Mouse (Mus musculus) CH12.LX (cell line): ENCODE results near the gene Plekhg3. TPM values are rescaled to one million over a fixed set of nuclear protein-coding genes. Genes with fewer than 3 reads are reported as not detected.

ENCODE experiments used
- DNase-seq: peaks from one replicate; pipeline ENCODE4 v3.0.0-alpha.2; 2013; ENCODE audit errors: extremely low read depth
- H3K27ac ChIP-seq: 2 replicates; pipeline ENCODE4 v1.5.1; 2012; ENCODE audit warnings: low read depth, mild to moderate bottlenecking, control low read depth, moderate library complexity; ENCODE audit not compliant: insufficient read depth
- H3K27me3 ChIP-seq: replicated peaks from 2 replicates; pipeline ENCODE3; 2012; ENCODE audit warnings: inconsistent platforms
- H3K36me3 ChIP-seq, 2 experiments: replicated peaks in 1 of 2; 2 replicates each; pipeline versions ENCODE3 to v1.6.1; 2012; ENCODE audit warnings: inconsistent platforms in 1 of 2, low read length in 1 of 2, mild to moderate bottlenecking in 1 of 2, mixed read lengths in 1 of 2, moderate library complexity in 1 of 2; ENCODE audit not compliant: control insufficient read depth in 1 of 2, insufficient read depth in 1 of 2
- H3K4me1 ChIP-seq, 2 experiments: 2 replicates each; pipeline ENCODE4 v1.6.1; 2012; ENCODE audit warnings: inconsistent platforms in 1 of 2, moderate library complexity in 1 of 2; ENCODE audit not compliant: insufficient read depth in 2 of 2, control insufficient read depth in 1 of 2
- H3K4me2 ChIP-seq: 2 replicates; pipeline ENCODE4 v1.6.1; 2012; ENCODE audit warnings: low read depth, mild to moderate bottlenecking, control low read depth; ENCODE audit not compliant: poor library complexity, insufficient read depth, severe bottlenecking
- H3K4me3 ChIP-seq, 3 experiments: fragments of 150-350 bp in 1 of 3; sonication (generic) in 1 of 3; replicated peaks in 1 of 3; 2 replicates each; pipeline versions ENCODE3 to v1.5.1; 2011 to 2012; ENCODE audit warnings: low read depth in 2 of 3, low read length in 2 of 3, mild to moderate bottlenecking in 2 of 3, moderate library complexity in 2 of 3, control low read depth in 1 of 3, improper control_type of control experiment in 1 of 3, inconsistent platforms in 1 of 3, mixed read lengths in 1 of 3; ENCODE audit not compliant: poor library complexity in 1 of 3
- H3K79me2 ChIP-seq: replicated peaks from 2 replicates; pipeline ENCODE4 v1.6.1; 2012; ENCODE audit warnings: mild to moderate bottlenecking, moderate library complexity; ENCODE audit not compliant: control insufficient read depth, poor library complexity, insufficient read depth, severe bottlenecking; ENCODE audit errors: extremely low read depth
- H3K9ac ChIP-seq: 2 replicates; pipeline ENCODE4 v1.6.1; 2012; ENCODE audit warnings: low read depth, mild to moderate bottlenecking, control low read depth, moderate library complexity; ENCODE audit not compliant: insufficient read depth
- H3K9me3 ChIP-seq: replicated peaks from 2 replicates; pipeline ENCODE3; 2012; ENCODE audit warnings: low read length, inconsistent platforms, mixed read lengths
- BHLHE40 ChIP-seq: IDR thresholded peaks from 2 replicates; pipeline ENCODE4 v1.6.1; 2011; ENCODE audit warnings: mild to moderate bottlenecking, low read depth, low read length, improper control_type of control experiment
- CHD1 ChIP-seq: IDR thresholded peaks from 2 replicates; pipeline ENCODE4 v1.6.1; 2012; ENCODE audit warnings: low read depth, low read length, improper control_type of control experiment, inconsistent platforms
- CTCF ChIP-seq, 2 experiments: IDR thresholded peaks in 1 of 2; conservative IDR thresholded peaks in 1 of 2; 2 replicates each; pipeline ENCODE4 v1.5.1; 2011 to 2012; ENCODE audit warnings: low read depth in 2 of 2, low read length in 2 of 2, improper control_type of control experiment in 1 of 2, inconsistent platforms in 1 of 2, mild to moderate bottlenecking in 1 of 2, moderate library complexity in 1 of 2
- E2F4 ChIP-seq: IDR thresholded peaks from 2 replicates; pipeline ENCODE4 v1.6.1; 2011; ENCODE audit warnings: low read depth, low read length, improper control_type of control experiment; ENCODE audit not compliant: insufficient replicate concordance
- ELF1 ChIP-seq: IDR thresholded peaks from 2 replicates; pipeline ENCODE4 v1.6.1; 2014; ENCODE audit warnings: low read depth, mild to moderate bottlenecking, inconsistent platforms, low read length, improper control_type of control experiment
- EP300 ChIP-seq: IDR thresholded peaks from 2 replicates; pipeline ENCODE4 v1.6.1; 2011; ENCODE audit warnings: low read length, improper control_type of control experiment
- GABPA ChIP-seq: IDR thresholded peaks from 2 replicates; pipeline ENCODE4 v1.6.1; 2012; ENCODE audit warnings: low read depth, low read length, improper control_type of control experiment, inconsistent platforms; ENCODE audit not compliant: insufficient replicate concordance
- HCFC1 ChIP-seq: IDR thresholded peaks from 2 replicates; pipeline ENCODE4 v1.6.1; 2012; ENCODE audit warnings: low read depth, mild to moderate bottlenecking, inconsistent platforms, low read length, improper control_type of control experiment
- IRF4 ChIP-seq: IDR thresholded peaks from 2 replicates; pipeline ENCODE4 v1.6.1; 2014; ENCODE audit warnings: low read depth, mild to moderate bottlenecking, inconsistent platforms, low read length, improper control_type of control experiment
- JUN ChIP-seq: IDR thresholded peaks from 2 replicates; pipeline ENCODE4 v1.6.1; 2011; ENCODE audit warnings: low read depth, mild to moderate bottlenecking, low read length, improper control_type of control experiment, moderate library complexity; ENCODE audit not compliant: insufficient read depth
- MAFK ChIP-seq: IDR thresholded peaks from 2 replicates; pipeline ENCODE4 v1.6.1; 2011; ENCODE audit warnings: low read length, improper control_type of control experiment; ENCODE audit not compliant: insufficient replicate concordance
- MAZ ChIP-seq: IDR thresholded peaks from 2 replicates; pipeline ENCODE4 v1.6.1; 2012; ENCODE audit warnings: low read depth, mild to moderate bottlenecking, inconsistent platforms, low read length, improper control_type of control experiment, moderate library complexity
- MEF2A ChIP-seq: IDR thresholded peaks from 2 replicates; pipeline ENCODE4 v1.6.1; 2014; ENCODE audit warnings: low read depth, mild to moderate bottlenecking, inconsistent platforms, low read length, improper control_type of control experiment, borderline replicate concordance
- NELFE ChIP-seq: IDR thresholded peaks from 2 replicates; pipeline ENCODE4 v1.6.1; 2011; ENCODE audit warnings: low read depth, low read length, improper control_type of control experiment
- POLR2AphosphoS2 ChIP-seq: IDR thresholded peaks from 2 replicates; pipeline ENCODE4 v1.6.1; 2011; ENCODE audit warnings: low read depth, low read length, improper control_type of control experiment
- SMC3 ChIP-seq: IDR thresholded peaks from 2 replicates; pipeline ENCODE4 v1.6.1; 2011; ENCODE audit warnings: low read depth, low read length, improper control_type of control experiment
- TCF12 ChIP-seq: IDR thresholded peaks from 2 replicates; pipeline ENCODE4 v1.6.1; 2014; ENCODE audit warnings: low read depth, mild to moderate bottlenecking, inconsistent platforms, low read length, improper control_type of control experiment
- USF1 ChIP-seq: IDR thresholded peaks from 2 replicates; pipeline ENCODE4 v1.6.1; 2014; ENCODE audit warnings: low read depth, mild to moderate bottlenecking, inconsistent platforms, low read length, improper control_type of control experiment
- ZC3H11A ChIP-seq: IDR thresholded peaks from 2 replicates; pipeline ENCODE4 v1.6.1; 2012; ENCODE audit warnings: low read depth, mild to moderate bottlenecking, inconsistent platforms, low read length, improper control_type of control experiment
- ZKSCAN1 ChIP-seq: IDR thresholded peaks from 2 replicates; pipeline ENCODE4 v1.6.1; 2012; ENCODE audit warnings: low read depth, inconsistent platforms, low read length, improper control_type of control experiment, borderline replicate concordance
- dilution Hi-C: fragments of 300-500 bp; cut with MboI; formaldehyde crosslinking; loops from 2 replicates; pipeline ENCODE4 v1.14.3; 2020; ENCODE audit warnings: low sequenced_read_pairs; ENCODE audit not compliant: extremely low pct_unique_long_range_greater_than_20kb, extremely low pct_ligation_motif_present
- in situ Hi-C: fragments of 300-500 bp; cut with MboI; formaldehyde crosslinking; loops from 3 replicates; pipeline ENCODE4 v1.14.3; 2019; ENCODE audit warnings: low sequenced_read_pairs, low pct_ligation_motif_present, low pct_unique_long_range_greater_than_20kb, mixed read lengths
- polyA plus RNA-seq: library from polyadenylated mRNA; unstranded; fragments of >175 nt; gene quantifications from 2 replicates; pipeline ENCODE4 v1.2.1, GENCODE M21; 2012; ENCODE audit warnings: low read depth; ENCODE audit not compliant: insufficient read length
- total RNA-seq, 2 experiments: library from RNA; depleted of rRNA; stranded (reverse); fragments of 300-350 nt in 1 of 2; fragments of >200 nt in 1 of 2; gene quantifications; 2 replicates each; pipeline ENCODE4 v1.2.3; 2012 to 2014

Plekhg3 gene
- total and polyA plus RNA-seq, 3 experiments, result 0.04 to 6.1 (median 0.27) TPM

DNA sequence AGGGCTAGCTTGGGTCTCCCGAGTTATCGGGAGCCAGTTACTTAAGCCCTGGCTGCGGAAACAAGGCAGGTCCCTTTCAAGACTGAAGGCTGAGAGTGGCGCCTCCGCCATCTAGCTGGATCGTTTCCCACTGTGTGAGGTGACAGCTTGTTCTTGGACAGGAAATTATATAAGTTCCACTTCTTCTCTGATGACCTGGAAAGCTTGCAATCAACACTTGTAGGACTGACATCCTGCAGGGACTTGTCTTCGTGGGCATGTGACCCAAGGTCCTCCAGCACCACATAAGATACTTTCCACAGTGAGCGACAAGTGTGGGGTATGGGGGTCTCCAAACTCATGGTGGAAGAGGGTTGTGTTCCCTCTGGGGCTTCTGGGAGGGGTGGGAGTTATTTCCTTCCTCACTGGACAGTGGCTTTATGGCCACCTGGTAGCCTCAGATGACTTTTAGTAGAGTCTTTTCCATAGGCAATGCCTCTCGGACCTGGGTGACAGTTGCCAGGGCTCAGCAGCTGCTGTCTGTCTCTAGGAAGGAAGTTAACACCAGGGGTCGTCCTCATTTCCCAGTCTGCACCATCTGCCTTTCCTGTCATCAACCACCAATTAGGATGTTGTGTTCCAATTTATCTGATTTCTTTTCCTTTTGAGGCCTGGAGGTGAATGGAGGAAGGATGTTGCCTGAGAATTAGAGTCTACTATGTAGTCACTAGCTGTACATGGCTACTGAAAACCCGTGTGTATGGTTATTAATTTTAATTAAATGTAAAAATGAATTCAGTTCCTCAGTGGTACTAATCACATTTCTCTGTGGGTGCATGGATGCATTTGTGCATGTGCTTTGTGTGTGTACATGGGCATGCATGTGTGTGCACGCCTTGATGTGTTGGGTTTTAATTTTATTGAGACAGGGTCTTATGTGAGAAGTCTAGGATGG is 11.5 kb upstream of the Plekhg3 start:
- dilution Hi-C loops (no loop called here), in situ Hi-C loops (no loop called here)
- Histone ChIP-seq H3K9ac (no peak overlapping the region), H3K4me1 (peaks cover 0 to 2% of the 10 kb centered on the region in 2 experiments; a peak in 1 of 4 replicates), H3K9me3 (peaks cover 10% of the 10 kb centered on the region), H3K4me2 (no peak overlapping the region), H3K36me3 (no peaks in the 10 kb centered on the region), H3K79me2 (no peaks in the 10 kb centered on the region), H3K27ac (no peak overlapping the region), H3K27me3 (no peaks in the 10 kb centered on the region), H3K4me3 (no peak overlapping the region)
- TF ChIP-seq ZC3H11A, result no peak
- TF ChIP-seq MEF2A, result no peak
- TF ChIP-seq ELF1, result no peak
- no peak for TF ChIP-seq CHD1
- no peak for TF ChIP-seq E2F4
- TF ChIP-seq CTCF (conservative IDR thresholded peaks at IDR 0.05 in 1 of 2, IDR thresholded peaks at IDR 0.05 in 1 of 2; ENCODE audit: low read depth in 2 of 2, low read length in 2 of 2), result no peak
- no peak for TF ChIP-seq EP300
- no peak for TF ChIP-seq BHLHE40
- no peak for TF ChIP-seq TCF12
- TF ChIP-seq POLR2AphosphoS2, result no peak
- no peak for DNase-seq

DNA sequence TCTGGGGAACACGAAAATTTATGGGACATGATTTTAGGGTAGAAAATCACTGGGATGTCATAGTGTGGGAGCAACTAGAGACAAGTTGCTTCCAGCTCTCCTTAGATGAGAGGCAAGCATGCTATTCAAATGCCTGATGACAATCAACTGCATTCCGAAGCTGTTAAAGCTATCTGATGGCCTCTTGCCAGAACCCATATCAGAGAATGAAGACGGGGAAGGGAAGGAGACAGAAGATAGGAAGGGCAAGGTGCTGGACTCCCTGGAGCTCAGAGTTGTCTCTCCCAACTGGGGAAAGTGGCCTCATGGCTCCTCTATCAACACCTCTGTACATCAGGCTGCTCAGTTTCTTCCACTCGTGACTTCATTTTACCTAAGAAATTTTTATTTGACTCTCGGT is 7.0 kb upstream of the Plekhg3 start:
- Histone ChIP-seq H3K4me2 (no peak overlapping the region), H3K4me3 (no peak overlapping the region), H3K9me3 (peaks cover 10% of the 10 kb centered on the region), H3K27ac (no peak overlapping the region), H3K36me3 (no peaks in the 10 kb centered on the region), H3K27me3 (peaks cover 5% of the 10 kb centered on the region), H3K4me1 (peaks cover 16 to 30% of the 10 kb centered on the region in 2 experiments), H3K79me2 (no peaks in the 10 kb centered on the region), H3K9ac (no peak overlapping the region)
- TF ChIP-seq ZKSCAN1 (no peak), MAZ (no peak), ELF1 (no peak), SMC3 (no peak), NELFE (no peak), CHD1 (no peak), E2F4 (no peak), MAFK (no peak), CTCF (conservative IDR thresholded peaks at IDR 0.05 in 1 of 2, IDR thresholded peaks at IDR 0.05 in 1 of 2; ENCODE audit: low read depth in 2 of 2, low read length in 2 of 2) (no peak), USF1 (no peak), JUN (no peak), HCFC1 (no peak), GABPA (no peak), IRF4 (no peak), MEF2A (no peak)
- DNase-seq, result no peak
- in situ Hi-C loops, result no loop called here
- dilution Hi-C loops, result no loop called here
